Mouse (Mus musculus) gastrocnemius, adult 8-10 months (tissue): ENCODE measurements at regions not wholly inside any gene's neighbourhood (a gene's known extent, or its start where the extent isn't known, plus 50 kb on each side); places are given as distances from the start of the nearest gene placed in this dataset.

ENCODE experiments used
- DNase-seq, 2 experiments: peaks; one replicate each; pipeline ENCODE4 v3.0.0; 2022; ENCODE audit warnings: low spot score in 2 of 2

GRCm38 (mm10) chr12:57809961-57810360, 246.0 kb downstream of the Ttc6 start:
- no peak for DNase-seq

- no peak for DNase-seq
Observed at GRCm38 (mm10) chr12:57823809-57824208, 259.9 kb downstream of the Ttc6 start.

GRCm38 (mm10) chr12:57825754-57826153, 261.8 kb downstream of the Ttc6 start:
- no peak for DNase-seq

- no peak for DNase-seq
Observed at GRCm38 (mm10) chr12:57842813-57843212, 278.9 kb downstream of the Ttc6 start.

- DNase-seq = no peak
Observed at GRCm38 (mm10) chr12:57871028-57871427, 307.1 kb downstream of the Ttc6 start.

- no peak for DNase-seq
Observed at GRCm38 (mm10) chr12:57890783-57891478, 320.6 kb upstream of the Sstr1 start.

GRCm38 (mm10) chr12:57891556-57891955, 320.0 kb upstream of the Sstr1 start:
- DNase-seq = no peak

GRCm38 (mm10) chr12:57897751-57898250, 313.8 kb upstream of the Sstr1 start:
- DNase-seq = peak in 1 of 2 experiments; percentile 20

GRCm38 (mm10) chr12:57904658-57905057, 306.9 kb upstream of the Sstr1 start:
- DNase-seq = no peak

GRCm38 (mm10) chr12:57918211-57918610, 293.4 kb upstream of the Sstr1 start:
- no peak for DNase-seq

GRCm38 (mm10) chr12:57922031-57922430, 289.5 kb upstream of the Sstr1 start:
- no peak for DNase-seq

- DNase-seq = no peak
Observed at GRCm38 (mm10) chr12:57924422-57924821, 287.1 kb upstream of the Sstr1 start.

GRCm38 (mm10) chr12:57926886-57927285, 284.7 kb upstream of the Sstr1 start:
- DNase-seq = no peak

- DNase-seq = no peak
Observed at GRCm38 (mm10) chr12:57928030-57928429, 283.5 kb upstream of the Sstr1 start.

GRCm38 (mm10) chr12:57931856-57932255, 279.7 kb upstream of the Sstr1 start:
- no peak for DNase-seq

GRCm38 (mm10) chr12:57949886-57950285, 261.7 kb upstream of the Sstr1 start:
- no peak for DNase-seq

- DNase-seq = no peak
Observed at GRCm38 (mm10) chr12:57958527-57958926, 253.0 kb upstream of the Sstr1 start.

GRCm38 (mm10) chr12:57960171-57960570, 251.4 kb upstream of the Sstr1 start:
- DNase-seq = no peak

- DNase-seq = no peak
Observed at GRCm38 (mm10) chr12:57969168-57969567, 242.4 kb upstream of the Sstr1 start.

GRCm38 (mm10) chr12:57970163-57970562, 241.4 kb upstream of the Sstr1 start:
- DNase-seq = no peak

- DNase-seq = no peak
Observed at GRCm38 (mm10) chr12:57972484-57972883, 239.1 kb upstream of the Sstr1 start.
